Mouse (Mus musculus) left cerebral cortex, postnatal 14 days (tissue): Measurements from ENCODE around the gene Dock9. TPM values are rescaled to one million over a fixed set of nuclear protein-coding genes. Genes with fewer than 3 reads are reported as not detected.
"Not testable (repeated sequence)": the region's sequence is repeated elsewhere in the genome, so short reads cannot be mapped to it uniquely, and the experiment has no call there.

Experiments
- DNase-seq, 2 experiments: peaks; one replicate each; pipeline ENCODE4 v3.0.0; 2021 to 2022; ENCODE audit warnings: low spot score in 2 of 2, mixed read lengths in 1 of 2
- intact Hi-C: fragments of 180-260 bp; cut with DNase I; formaldehyde crosslinking; loops from one replicate; pipeline ENCODE4 v1.15.1; 2025
- total RNA-seq, 2 experiments: library from RNA; stranded (reverse); gene quantifications; 2 replicates each; pipeline ENCODE4 v1.2.3; 2021

Gene Dock9
- total RNA-seq, 2 experiments from 2014 or later: 136 to 148 TPM

GRCm38 (mm10) chr14:121747360-121747759, 50.3 kb downstream of the Dock9 start:
- DNase-seq: no peak
- intact Hi-C loops: no loop called here

DNA sequence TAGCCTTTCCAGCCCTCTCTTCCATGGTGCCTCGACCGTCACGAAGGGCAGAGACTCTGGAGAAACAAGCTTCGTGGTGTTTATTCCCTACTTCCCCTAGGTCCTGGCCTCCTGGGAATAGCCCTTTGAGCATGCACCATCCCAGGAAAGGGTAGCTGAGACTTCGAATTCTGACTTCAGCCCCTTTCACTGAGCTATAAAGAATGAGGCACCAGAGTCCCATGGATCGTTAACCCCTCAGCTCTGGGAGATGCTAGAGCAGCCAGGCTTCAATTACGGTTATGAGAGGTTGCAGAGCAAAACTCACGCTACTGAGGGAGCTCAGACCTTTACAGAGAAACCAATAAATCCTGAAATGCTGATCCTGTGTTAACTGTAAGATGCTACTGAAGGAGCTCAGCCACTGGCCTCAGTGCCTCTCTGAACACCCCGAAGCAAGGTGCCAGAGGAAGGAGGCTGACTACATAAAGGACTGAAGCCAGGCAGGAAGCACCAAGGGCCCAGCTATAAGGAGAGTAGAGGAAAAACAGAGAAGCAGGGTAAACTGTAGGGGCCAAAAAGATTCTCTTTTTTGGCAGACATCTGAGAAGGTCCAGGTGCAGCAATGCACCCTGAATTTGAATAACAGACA, 53.7 kb downstream of the Dock9 start:
- intact Hi-C loops: no loop called here
- DNase-seq: no peak

- DNase-seq: peak; percentile 60 to 79
- intact Hi-C loops: loop anchor here (5.0 to 10.0 kb wide), 2 partner anchors 124 to 146 kb away; no protein-coding TSS in a partner anchor
Measured at GRCm38 (mm10) chr14:121738431-121739403, 58.9 kb downstream of the Dock9 start.

- peak; percentile 60 to 68 for DNase-seq
- intact Hi-C loops: loop anchor here (5.0 to 10.0 kb wide), 2 partner anchors 122 to 145 kb away; no protein-coding TSS in a partner anchor
Measured at GRCm38 (mm10) chr14:121737277-121737676, 60.4 kb downstream of the Dock9 start.

DNA sequence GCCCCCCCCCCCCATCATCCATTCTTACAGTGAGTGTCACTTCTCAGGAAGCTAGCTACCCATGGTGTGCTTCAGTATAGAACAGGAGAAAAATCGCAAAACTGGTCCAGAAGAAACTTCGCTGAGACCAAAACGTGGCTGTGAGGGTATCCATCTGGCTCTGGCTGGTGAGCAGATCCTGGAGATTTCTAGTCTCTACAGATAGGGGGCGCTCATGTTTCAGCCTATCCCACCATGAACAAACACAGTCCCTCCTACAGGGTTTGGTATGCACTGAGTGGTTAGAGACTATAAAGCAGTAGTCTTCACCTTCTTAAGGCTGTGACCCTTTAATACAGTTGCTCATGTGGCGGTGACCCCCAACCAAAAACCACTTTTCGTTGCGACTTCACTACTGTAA, 62.0 kb downstream of the Dock9 start:
- no peak for DNase-seq
- intact Hi-C loops: loop anchor here (5.0 to 10.0 kb wide), 2 partner anchors 121 to 143 kb away; no protein-coding TSS in a partner anchor

DNA sequence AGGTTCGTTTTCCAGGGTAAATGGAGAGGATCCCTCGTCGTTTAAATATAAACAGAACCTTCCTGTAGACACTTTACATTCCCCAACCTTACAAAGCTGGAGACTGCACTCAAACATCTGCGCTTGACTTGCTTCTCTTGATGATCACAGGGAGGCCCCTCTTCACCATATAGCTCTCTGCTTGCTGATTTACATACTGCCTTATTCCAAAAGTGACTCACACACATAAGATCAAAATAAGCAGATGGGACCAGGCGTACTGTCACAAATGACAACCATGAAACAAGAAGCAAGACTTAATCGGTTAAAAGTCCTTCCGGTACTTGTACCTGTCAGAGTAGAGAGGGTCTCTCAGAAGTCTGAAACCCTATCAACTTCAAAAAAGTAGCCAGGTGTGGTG, 63.4 kb downstream of the Dock9 start:
- no peak for DNase-seq
- intact Hi-C loops: loop anchor here (10.0 kb wide), 1 partner anchor 119 kb away; no protein-coding TSS in a partner anchor

- intact Hi-C loops: loop anchor here (10.0 kb wide), 1 partner anchor 119 kb away; no protein-coding TSS in a partner anchor
Measured at GRCm38 (mm10) chr14:121733694-121734093, 63.9 kb downstream of the Dock9 start.

GRCm38 (mm10) chr14:121732196-121732595, 65.4 kb downstream of the Dock9 start:
- no peak for DNase-seq
- intact Hi-C loops: loop anchor here (10.0 kb wide), 1 partner anchor 117 kb away; no protein-coding TSS in a partner anchor

More at GRCm38 (mm10) chr14:121733694-121734093, 63.9 kb downstream of the Dock9 start:
- DNase-seq: no peak

DNA sequence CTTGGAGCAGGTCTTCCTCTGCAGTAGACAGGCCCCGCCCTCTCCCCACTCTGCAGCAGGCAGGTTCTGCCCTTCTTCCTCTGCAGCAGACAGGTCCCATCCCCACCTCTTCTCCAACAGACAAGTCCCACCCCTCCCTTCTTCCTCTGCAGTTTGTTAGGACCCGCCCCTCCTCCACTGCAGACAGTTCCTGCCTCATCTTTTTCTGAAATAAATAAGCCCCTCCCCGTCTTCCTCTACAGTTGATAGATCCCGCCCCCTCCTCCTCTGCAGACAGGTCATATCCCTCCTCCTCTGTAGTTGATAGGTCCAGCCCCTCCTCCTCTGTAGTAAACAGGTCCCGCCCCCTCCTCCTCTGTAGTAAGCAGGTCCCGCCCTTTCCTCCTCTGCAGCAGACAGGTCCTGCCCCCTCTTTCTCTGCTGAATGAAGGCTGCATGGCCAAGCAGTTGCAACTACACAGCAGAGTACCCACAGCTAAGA, 65.9 kb downstream of the Dock9 start:
- DNase-seq: no peak
- intact Hi-C loops: loop anchor here (10.0 kb wide), 1 partner anchor 117 kb away; no protein-coding TSS in a partner anchor

GRCm38 (mm10) chr14:121730966-121731365, 66.7 kb downstream of the Dock9 start:
- intact Hi-C loops: loop anchor here (10.0 kb wide), 1 partner anchor 116 kb away; no protein-coding TSS in a partner anchor

DNA sequence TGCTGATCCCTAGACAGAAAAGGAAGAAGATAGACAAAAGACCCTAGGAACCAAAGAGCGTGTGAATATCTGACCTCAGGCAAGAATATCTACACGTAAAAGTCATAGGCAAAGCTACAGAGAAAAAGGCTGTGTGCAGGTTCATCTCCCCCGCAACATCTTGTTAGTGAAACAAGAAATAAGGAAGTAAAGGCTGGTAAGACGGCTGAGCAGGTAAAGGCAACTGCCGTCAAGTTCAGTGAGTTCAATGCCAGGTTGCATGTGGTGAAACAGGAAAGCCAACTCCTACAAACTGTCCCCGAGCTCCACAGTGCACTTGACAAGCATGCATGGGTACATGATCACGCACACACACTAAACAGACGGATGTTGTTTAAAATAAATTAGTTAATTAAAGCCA, 69.6 kb downstream of the Dock9 start:
- intact Hi-C loops: no loop called here
- no peak for DNase-seq

More at GRCm38 (mm10) chr14:121730966-121731365, 66.7 kb downstream of the Dock9 start:
- no peak for DNase-seq

DNA sequence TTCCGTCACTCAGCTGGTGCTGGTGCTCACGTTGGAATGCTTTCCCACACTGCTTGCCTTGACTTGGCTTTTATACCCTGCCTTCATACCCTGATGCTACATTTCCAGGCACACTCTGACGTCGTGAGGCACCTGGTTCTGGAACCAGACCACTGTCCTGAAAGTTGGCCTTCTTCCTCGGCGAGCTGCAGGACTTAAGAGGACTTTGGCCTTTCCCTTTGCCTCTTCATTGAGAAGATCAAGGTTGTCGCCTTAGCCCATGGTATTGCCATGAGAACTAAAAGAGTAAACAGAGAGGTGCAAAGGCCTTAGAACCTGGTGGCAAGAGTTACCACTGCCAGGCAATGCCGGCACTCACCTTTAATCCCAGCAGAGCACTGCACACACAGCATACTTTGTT, 73.1 kb downstream of the Dock9 start:
- intact Hi-C loops: no loop called here
- DNase-seq: no peak

- intact Hi-C loops: no loop called here
- peak in 1 of 2 experiments; percentile 42 for DNase-seq
Measured at GRCm38 (mm10) chr14:121722774-121723173, 74.9 kb downstream of the Dock9 start.

DNA sequence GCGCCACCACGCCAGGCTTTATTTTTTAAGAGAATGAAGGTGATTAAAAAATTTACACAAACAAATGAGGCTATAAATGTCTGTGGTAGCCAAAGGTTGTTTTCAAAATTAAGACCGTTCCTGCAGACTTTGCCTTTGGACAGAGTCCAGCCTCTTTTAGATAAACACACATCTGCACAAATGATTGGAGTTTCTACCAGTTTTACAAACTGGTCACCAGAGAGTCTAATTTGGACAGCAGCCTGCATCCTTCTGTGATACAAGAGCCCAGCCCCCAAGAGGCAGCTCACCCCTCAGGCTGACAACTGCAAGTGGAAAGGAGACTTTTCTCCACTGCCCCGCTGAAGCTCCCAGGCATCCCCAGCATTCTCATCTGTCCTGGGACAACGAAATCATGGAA, 76.2 kb downstream of the Dock9 start:
- intact Hi-C loops: no loop called here
- no peak for DNase-seq

- intact Hi-C loops: no loop called here
- DNase-seq: no peak
Measured at GRCm38 (mm10) chr14:121719638-121720601, 77.7 kb downstream of the Dock9 start.

DNA sequence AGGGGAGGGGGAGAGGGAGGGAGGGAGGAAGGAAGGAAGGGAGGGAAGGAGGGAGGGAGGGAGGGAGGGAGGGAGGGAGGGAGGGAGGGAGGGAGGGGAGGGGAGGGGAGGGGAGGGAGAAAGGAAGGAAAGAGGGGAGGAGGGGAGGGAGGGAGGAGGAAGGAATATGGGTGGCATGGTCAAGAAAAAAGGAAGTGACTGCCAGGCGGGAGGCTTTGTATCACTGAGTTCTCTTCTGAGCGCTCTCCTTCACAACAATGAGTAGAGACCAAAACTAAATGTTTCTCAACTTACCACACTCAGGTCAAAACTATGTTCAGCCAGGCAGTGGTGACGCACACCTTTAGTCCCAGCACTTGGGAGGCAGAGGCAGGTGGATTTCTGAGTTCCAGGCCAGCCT, 82.8 kb downstream of the Dock9 start:
- DNase-seq, intact Hi-C loops: not testable (repeated sequence)

DNA sequence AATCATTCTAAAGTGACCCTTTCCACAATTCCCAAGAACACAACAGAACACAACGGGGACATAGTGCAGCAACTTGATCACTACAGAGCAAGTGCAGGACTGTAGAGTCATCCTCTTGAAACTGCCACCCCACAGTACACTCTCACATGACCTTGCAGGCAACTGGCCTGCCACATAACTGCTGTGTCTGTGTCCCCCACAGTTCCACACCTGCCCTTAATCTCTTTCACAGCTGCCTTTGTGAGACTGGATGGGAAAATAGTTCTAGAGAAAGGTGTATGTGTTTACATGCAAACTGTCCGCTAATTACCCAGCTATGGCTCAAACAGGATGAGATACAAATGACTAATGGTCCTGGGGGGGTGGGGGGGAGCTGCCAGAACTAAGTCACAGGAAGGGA, 83.4 kb downstream of the Dock9 start:
- DNase-seq: no peak

DNA sequence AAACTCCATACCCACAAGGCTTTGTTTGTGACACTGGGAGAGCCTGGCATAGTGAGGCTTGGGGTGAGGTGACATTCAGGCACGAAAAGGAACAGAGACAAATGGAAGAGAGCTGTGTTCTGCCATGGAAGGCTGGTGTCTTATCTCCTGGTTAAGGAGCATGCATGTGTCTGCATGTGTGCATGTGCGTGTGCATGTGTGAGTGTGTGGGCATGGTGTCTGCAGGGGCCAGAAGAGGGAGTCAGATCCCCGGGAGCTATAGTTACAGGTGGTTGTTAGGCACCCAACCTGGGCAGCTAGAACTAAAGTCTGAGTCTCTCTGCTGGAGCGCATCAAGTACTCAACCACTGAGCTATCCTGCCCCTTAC, 83.8 kb downstream of the Dock9 start:
- intact Hi-C loops: no loop called here
- DNase-seq: no peak

More for the DNA sequence above, 83.4 kb downstream of the Dock9 start:
- intact Hi-C loops: no loop called here
